Mouse (Mus musculus) forelimb bud, embryonic 11.5 days (tissue): ENCODE measurements around the gene Wapl.

Source experiments
- DNase-seq: peaks from one replicate; pipeline ENCODE4 v3.0.0-alpha.2; 2012; ENCODE audit warnings: low read depth, low spot score

Wapl gene

DNA sequence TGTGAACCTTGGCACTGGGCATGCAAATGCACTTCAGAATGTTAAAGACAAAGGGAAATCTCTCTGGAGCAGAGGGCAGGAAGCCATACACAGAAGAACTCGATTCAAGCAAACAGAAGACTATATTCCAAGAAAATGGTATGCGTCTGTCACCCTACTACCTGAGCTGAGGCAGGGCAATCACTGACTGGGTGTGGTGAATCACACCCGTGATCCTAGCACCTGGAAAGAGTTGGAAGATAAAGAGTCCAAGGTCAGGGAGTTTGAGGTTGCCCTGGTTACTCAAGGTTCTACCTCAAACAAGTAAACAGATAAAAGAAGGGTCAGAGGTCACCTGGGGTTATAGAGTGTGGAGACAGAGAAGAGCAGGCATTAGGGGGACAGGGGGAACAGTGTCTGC lies 100.0 kb downstream of the Wapl start:
- no peak for DNase-seq

DNA sequence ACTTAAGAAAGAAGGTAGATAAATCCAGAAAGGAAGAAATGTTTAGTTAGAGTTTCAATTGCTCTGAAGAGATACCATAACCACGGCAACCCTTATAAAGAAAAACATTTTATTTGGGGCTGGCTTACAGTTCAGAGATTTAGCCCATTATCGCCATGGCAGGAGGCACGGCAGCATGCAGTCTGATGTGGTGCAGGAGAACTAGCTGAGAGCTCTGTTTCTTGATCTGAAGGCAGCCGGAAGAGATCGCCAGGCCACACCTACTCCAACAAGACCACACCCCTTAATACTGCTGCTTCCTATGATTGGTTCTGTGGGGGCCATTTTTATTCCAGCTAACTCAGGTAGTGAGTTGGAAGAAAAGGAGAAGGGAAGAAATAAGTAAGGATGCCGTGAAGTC lies 100.5 kb downstream of the Wapl start:
- DNase-seq, result no peak

DNA sequence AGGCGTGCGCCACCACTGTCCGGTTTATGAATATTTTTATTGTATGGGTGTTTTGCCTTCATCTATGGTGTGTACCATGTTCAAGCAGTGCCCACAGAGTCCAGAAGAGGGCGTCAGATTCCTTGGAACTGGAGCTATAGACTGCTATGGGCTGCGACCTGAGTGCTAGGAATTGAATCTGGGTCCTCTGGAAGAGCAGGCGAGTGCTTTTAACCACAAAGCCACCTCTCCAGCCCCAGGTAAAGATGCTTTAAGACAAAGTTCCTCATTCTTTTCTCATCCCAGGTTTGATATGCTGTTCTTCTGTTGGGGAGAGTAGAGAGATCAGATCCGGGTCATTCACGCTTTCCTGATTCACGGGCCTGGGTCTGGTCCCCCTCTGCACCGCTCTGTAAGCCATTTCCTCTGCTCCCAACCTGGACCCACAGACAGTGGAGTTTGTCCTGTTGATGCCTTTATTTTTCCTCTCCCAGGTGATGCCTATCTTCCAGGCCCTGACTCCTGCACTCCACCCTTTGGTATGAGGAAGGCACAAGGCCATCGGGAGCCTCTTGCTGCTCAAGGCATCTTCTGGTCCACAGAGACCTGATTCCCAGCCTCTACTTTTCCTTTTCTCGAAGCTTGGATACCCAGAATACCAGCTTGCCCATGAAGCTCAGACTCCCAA lies 103.1 kb downstream of the Wapl start:
- no peak for DNase-seq

DNA sequence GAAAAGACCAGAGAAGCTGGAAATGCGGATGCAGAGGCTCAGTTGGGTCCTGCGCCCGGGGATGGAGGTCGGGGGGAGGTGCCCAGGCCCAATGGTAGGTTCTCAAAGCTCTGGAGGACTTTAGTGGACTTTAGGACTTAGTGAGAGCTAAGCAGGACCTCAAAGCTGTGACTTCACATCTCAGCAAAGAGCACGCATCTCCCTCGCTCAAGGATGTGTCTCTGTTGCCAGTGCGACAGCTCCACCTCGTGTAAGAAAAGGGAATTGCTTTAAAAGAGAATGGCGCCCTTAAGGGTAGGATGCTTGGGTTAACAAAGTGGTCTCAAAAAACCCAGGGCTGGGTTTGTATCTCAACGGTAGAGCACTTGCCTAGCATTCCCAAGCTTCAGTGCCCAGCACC lies 104.1 kb downstream of the Wapl start:
- DNase-seq, result peak; percentile 79

DNA sequence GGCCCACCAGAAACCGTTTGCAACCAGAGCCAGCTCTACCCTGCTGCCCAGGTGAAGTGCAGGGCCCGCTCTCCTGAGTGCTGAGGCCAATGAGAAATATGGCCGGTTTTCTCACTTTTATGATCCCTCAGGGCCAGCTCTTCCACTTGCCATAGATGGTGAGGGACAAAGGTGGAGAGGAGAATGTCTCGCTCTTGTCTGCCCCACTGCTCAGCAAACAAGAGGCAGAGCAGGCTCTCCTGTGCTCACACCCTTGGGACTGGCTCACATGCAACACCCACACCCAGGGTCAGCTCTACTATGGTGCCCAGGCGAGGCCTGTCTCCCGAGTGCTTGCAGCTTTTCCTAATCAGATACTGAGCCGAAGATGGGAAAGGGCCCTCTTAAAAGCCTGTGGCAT lies 105.0 kb downstream of the Wapl start:
- DNase-seq, result no peak

DNA sequence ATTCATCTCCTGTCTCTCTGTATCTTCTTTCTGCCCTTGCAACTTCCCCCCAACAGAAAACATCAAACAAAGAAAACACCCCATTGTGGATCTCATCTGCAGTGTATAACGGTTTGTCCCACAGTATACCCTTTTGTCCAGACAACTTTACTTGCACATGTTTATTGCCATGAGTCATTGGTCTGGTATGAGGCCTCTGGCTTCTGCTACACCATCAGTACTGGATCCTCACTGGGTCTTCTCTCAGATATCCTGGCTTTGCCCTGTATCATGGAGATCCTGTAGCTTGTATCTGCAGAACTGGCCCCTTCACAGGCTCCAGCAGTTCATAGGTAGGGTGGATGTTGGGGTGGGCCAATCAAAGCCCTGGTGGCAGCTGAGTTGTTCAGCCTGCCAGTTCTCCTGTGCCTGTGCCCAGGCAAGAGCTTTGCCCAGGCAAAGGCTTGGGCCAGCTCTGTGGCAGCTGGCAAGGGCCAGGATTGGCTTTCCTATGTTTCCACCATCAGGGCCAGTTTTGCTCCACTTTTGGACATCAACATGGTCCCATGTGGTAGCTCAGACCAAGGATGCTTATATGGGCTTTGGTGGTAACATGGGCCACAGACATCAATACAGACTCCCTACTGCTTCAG lies 119.8 kb downstream of the Wapl start:
- no peak for DNase-seq
